Mouse (Mus musculus) thymus, adult 2 months (tissue): Measurements from ENCODE around the gene Akap8l.

Experiments
- CTCF ChIP-seq: fragments of 200-500 bp; IDR thresholded peaks from 2 replicates; pipeline ENCODE4 v1.5.1; 2012; ENCODE audit warnings: mild to moderate bottlenecking, control low read depth, low read length, moderate library complexity, borderline replicate concordance; ENCODE audit not compliant: control insufficient read depth, poor library complexity, insufficient read depth; ENCODE audit errors: extremely low read depth
- POLR2A ChIP-seq: fragments of 200-500 bp; IDR thresholded peaks from 2 replicates; pipeline ENCODE4 v1.6.1; 2012; ENCODE audit warnings: mild to moderate bottlenecking, low read length, control low read depth, moderate library complexity; ENCODE audit not compliant: control insufficient read depth, poor library complexity, insufficient read depth; ENCODE audit errors: extremely low read depth

GRCm38 (mm10) chr17:32295901-32296300 lies 54.5 kb downstream of the Akap8l start:
- no peak for TF ChIP-seq POLR2A
- TF ChIP-seq CTCF, result no peak
